Mouse (Mus musculus) 3134 (cell line): ENCODE data around the gene Prg4.

Experiments
- DNase-seq: peaks from one replicate; pipeline ENCODE4 v3.0.0-alpha.2; 2011; ENCODE audit warnings: low spot score; ENCODE audit not compliant: insufficient read length; ENCODE audit errors: extremely low read depth

Prg4 gene

GRCm38 (mm10) chr1:150466132-150466531 is at the start of gene Prg4:
Gene Prg4 (minus strand): TSS chr1:150466165.
- DNase-seq: no peak

GRCm38 (mm10) chr1:150513041-150513440 is 47.1 kb upstream of the Prg4 start:
- DNase-seq: no peak

GRCm38 (mm10) chr1:150505794-150506193 is 39.8 kb upstream of the Prg4 start:
- DNase-seq: no peak

DNA sequence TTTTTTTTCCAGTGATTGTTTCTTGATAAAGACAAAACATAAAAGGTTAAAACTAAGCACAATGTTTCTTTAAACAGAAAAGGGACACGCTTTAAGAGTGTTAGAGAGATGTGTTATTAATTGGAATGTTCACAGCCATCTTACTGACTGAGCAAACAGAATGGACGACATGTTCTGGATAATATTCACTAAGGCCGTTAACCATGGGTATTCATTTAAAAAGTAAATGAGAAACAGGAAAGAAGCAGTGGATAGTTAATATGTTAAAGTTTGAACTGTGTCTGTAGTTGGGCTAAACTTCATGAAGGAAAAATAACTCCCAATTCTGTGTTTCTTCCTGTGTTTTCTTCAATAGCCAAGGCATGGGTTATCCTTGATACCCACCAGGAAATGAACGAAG is 37.4 kb upstream of the Prg4 start:
- DNase-seq: no peak

DNA sequence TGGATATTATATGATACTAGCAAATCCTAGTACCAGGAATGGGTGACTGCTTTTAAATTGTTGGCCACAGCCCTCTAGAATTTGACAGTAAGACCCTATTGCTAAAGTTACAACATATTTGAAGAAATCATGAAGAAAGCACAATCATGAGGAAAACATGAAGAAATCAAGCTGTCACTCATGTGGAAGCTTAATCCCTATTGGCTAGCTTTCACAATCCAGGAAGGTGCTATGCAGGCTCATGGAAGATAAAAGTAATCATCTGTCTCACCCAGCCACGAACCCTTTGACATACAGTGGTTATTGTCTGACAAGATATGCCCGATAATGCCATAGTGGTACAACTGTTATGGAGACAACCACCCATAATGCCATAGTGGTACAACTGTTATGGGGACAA is 32.2 kb upstream of the Prg4 start:
- DNase-seq: no peak

- peak; percentile 24 for DNase-seq
Measured at GRCm38 (mm10) chr1:150497690-150498089, 31.7 kb upstream of the Prg4 start.

- peak; percentile 40 for DNase-seq
Measured at GRCm38 (mm10) chr1:150496626-150497302, 30.8 kb upstream of the Prg4 start.

DNA sequence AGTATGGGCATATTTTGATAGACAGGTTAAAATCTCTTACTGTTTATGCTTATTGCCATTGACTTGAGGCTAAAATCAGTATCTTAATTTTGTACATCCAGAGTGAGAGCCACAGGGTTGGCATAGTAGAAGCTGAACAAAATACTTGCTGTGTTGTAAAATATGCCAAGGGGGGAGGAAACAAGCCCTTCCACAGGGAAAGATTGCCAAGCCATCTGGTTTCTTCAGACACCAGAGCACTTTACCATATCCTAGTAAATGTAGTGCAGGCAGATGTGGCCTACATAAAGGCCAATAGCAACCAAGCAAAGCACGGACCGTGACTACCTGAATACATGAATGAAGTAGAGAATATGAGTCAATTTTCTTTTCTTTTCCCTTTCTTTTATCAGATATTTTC is 23.2 kb upstream of the Prg4 start:
- no peak for DNase-seq

DNA sequence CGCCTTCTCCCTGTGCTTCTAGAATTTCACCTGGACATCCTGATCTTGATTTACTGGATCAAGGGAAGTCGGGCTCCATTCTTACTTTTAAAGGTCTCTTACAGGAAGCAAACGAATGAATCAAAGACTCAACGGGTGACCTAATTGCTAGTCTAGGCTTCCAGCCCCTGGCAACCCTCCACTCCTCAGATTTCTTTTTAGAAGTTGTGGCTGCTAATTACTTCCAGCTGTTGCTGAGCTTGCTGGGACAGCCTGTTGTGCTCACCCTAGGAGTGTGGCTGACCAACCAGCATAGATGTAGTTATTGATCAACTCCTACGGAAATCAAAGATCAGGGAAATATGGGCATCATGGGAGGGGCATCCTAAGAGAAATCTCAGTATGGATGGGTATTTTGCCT is 14.7 kb upstream of the Prg4 start:
- DNase-seq: no peak

DNA sequence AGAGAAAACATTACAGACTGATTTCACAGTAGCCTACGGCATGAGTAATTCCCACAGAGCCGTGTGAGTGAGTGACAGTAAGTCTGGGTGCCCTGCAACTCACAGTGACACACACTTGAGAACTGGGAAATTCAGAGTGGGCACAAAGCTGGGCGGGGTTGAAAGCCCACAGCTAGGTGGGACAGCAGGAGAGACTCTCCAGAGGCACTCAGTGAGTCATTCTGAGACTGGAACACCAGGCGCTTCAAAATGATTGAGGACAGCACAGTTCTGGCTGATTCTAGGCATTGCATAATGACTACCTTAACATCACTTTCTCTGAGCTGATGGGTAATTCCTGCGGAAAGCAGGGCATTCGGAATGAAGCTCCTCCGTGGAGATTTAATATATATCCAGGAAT is 6.6 kb upstream of the Prg4 start:
- DNase-seq: peak; percentile 19

DNA sequence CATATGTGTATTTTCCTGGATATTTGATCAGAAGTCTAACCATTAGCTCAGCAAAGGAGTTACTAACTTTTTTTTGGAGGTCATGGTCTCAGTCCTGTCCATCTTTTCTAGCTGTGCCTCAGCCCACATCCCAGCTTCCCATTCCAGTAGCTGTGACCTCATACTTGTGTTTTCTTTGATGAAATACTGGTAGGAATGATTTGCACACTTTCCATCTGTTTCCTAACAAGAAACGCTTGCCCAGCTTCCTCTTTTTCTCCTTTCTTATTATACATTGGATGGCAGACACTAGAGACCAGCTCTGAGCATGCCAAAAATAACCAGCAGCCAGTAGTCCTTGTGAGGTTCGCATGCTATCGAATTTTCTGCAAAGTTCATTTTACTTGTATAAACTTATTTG is 4.0 kb upstream of the Prg4 start:
- DNase-seq: no peak

DNA sequence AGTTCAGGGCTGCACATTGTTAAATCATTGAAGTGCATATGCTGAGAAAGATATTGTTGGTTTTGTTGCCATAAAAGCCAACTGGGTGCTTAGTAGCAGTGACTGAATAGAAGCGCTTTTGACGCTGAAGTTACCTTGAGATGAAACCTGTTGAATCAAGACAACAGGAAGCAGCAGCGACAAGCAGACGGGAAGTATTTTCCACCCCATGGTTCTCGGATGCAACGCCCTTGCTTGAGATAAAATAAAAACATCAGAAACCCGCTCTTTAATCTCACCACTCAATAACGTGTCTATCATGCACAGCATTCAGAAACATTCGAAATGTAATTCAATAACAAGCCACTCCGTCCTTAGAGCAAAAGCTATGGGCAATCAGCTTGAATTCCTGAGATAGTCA is 601 bp downstream of the Prg4 start:
- no peak for DNase-seq

DNA sequence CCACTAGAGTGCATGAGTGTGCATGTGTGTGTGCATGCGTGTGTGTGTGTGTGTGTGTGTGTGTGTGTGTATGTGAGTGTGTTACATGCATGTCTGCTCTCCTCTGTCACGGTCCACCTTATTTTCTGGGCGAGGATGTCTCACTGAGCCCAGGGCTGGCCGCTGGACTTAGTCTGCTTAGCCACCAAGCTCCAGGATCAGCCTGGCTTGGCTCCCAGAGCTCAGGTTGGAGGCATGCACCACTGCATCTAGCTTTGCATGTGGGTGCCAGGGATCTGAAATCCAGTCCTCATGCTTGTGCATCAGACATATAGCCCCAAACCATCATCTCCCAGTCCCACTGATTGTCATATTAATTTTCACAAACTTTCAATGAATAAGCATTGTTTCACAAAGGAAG is 2.3 kb downstream of the Prg4 start:
- no peak for DNase-seq

- DNase-seq: no peak
Measured at GRCm38 (mm10) chr1:150463068-150463467, 2.9 kb downstream of the Prg4 start.

GRCm38 (mm10) chr1:150460595-150460994 is 5.4 kb downstream of the Prg4 start:
- no peak for DNase-seq

- no peak for DNase-seq
Measured at GRCm38 (mm10) chr1:150459599-150459998, 6.4 kb downstream of the Prg4 start.

DNA sequence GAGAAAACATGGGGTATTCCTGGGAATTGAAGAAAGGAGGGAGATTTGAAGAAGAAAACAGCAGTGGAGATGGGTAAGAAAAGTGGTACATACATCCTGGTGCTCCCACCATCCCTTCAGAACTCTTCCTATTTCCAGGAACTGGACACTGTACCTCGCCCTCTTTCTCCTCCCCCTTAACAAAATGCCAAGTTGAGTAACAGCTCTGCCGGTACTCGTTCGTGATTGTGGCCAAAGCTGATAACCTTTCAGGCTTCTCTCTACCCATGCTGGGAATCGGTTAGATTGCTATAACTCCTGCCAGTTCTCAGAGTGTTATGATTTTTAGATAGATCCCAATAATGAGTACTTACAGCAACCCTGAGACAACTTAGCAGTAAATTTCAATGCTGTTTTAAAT is 7.0 kb downstream of the Prg4 start:
- DNase-seq: no peak

GRCm38 (mm10) chr1:150441731-150442130 is 24.2 kb downstream of the Prg4 start:
- no peak for DNase-seq

- no peak for DNase-seq
Measured at GRCm38 (mm10) chr1:150438641-150439040, 27.3 kb downstream of the Prg4 start.

DNA sequence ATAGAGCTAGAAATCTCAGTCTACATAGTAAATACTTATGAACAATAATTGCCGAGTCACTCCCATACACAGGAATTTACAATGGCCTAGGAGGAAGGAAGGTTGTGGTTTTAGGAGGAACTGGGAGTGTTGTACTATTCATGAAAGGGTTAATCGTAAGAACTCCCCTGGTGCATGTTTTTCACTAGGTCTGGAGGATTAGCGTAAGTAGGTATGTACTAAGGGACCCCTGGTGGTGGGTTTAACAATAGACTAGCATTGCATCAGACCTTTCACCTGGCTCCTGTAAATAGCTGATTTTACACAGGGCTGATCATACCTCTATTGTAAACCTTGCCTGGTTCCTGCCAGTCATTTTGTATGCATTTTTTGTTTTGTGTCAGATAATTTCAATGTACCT is 39.7 kb downstream of the Prg4 start:
- no peak for DNase-seq

DNA sequence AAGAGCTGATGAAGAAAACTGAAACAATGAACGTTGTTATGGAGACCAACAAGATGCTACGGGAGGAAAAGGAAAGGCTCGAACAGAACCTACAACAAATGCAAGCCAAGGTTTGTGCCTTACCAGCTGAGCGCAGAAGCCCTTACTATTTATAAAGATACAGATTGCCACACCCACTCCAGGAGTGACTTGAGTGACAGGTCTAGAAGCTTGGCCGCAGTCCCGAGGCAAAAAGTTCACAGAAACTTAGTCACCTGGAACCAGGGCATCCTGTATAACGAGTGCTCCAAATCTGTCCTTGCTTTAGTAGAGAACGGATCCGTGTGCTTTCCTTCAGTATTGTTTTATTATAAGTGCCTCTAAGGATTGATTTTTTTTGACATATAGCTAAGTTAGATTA is 40.3 kb downstream of the Prg4 start:
- no peak for DNase-seq

- no peak for DNase-seq
Measured at GRCm38 (mm10) chr1:150418426-150418825, 47.5 kb downstream of the Prg4 start.

DNA sequence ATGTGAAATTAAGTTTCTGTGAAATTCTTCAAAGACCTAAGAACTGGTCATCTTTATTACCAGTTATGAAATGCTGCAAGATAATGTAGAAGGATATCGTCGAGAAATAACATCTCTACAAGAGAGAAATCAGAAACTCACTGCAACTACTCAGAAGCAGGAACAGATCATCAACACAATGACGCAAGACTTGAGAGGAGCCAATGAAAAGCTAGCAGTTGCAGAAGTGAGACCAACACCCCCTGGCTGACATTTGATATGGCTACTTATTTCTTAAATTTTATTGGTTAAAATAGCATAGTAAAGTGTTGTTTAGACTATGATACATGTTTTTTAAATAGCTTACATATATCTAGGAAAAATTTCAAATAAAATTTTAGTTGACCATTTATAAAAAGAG is 50.0 kb downstream of the Prg4 start:
- DNase-seq: no peak
